Mouse (Mus musculus) gastrocnemius, postnatal 25 days (tissue): ENCODE measurements around the gene Kat2a. TPM values are rescaled to one million over a fixed set of nuclear protein-coding genes. Genes with fewer than 3 reads are reported as not detected.

Experiments
- DNase-seq: peaks from one replicate; pipeline ENCODE4 v3.0.0; 2022
- total RNA-seq, 2 experiments: library from RNA; stranded (reverse); gene quantifications; 1 replicate in 1 of 2; 2 replicates in 1 of 2; pipeline ENCODE4 v1.2.3; 2021

Gene Kat2a
- total RNA-seq, 2 experiments from 2014 or later = 11.7 to 11.8 TPM

- DNase-seq = no peak
Observed at GRCm38 (mm10) chr11:100735954-100736745, 23.9 kb upstream of the Kat2a start.

- no peak for DNase-seq
Observed at GRCm38 (mm10) chr11:100735134-100735865, 23.0 kb upstream of the Kat2a start.

- DNase-seq = no peak
Observed at GRCm38 (mm10) chr11:100730477-100731205, 18.4 kb upstream of the Kat2a start.

- no peak for DNase-seq
Observed at GRCm38 (mm10) chr11:100729976-100730375, 17.7 kb upstream of the Kat2a start.

GRCm38 (mm10) chr11:100728601-100729000 lies 16.3 kb upstream of the Kat2a start:
- DNase-seq = peak; percentile 44

- DNase-seq = no peak
Observed at GRCm38 (mm10) chr11:100727201-100727600, 14.9 kb upstream of the Kat2a start.

- DNase-seq = peak; percentile 49
Observed at GRCm38 (mm10) chr11:100724919-100725512, 12.8 kb upstream of the Kat2a start.

- no peak for DNase-seq
Observed at GRCm38 (mm10) chr11:100722493-100723028, 10.3 kb upstream of the Kat2a start.

- no peak for DNase-seq
Observed at GRCm38 (mm10) chr11:100721776-100722492, 9.7 kb upstream of the Kat2a start.

GRCm38 (mm10) chr11:100721254-100721653 lies 9.0 kb upstream of the Kat2a start:
- DNase-seq = no peak

- DNase-seq = no peak
Observed at GRCm38 (mm10) chr11:100720345-100720744, 8.1 kb upstream of the Kat2a start.

- no peak for DNase-seq
Observed at GRCm38 (mm10) chr11:100719893-100720292, 7.6 kb upstream of the Kat2a start.

- no peak for DNase-seq
Observed at GRCm38 (mm10) chr11:100719312-100719711, 7.0 kb upstream of the Kat2a start.

GRCm38 (mm10) chr11:100718866-100719265 lies 6.6 kb upstream of the Kat2a start:
- DNase-seq = no peak

- DNase-seq = no peak
Observed at GRCm38 (mm10) chr11:100718462-100718861, 6.2 kb upstream of the Kat2a start.

- no peak for DNase-seq
Observed at GRCm38 (mm10) chr11:100716649-100717048, 4.4 kb upstream of the Kat2a start.

GRCm38 (mm10) chr11:100714948-100715347 lies 2.7 kb upstream of the Kat2a start:
- no peak for DNase-seq

- DNase-seq = peak; percentile 64
Observed at GRCm38 (mm10) chr11:100714534-100714915, 2.3 kb upstream of the Kat2a start.

GRCm38 (mm10) chr11:100713735-100714533 lies 1.7 kb upstream of the Kat2a start, which contains the start of gene Hspb9:
Gene Hspb9, plus strand, starts transcription at chr11:100713850.
- peak; percentile 69 for DNase-seq

GRCm38 (mm10) chr11:100713174-100713573 lies 909 bp upstream of the Kat2a start:
- DNase-seq = no peak
